Mouse (Mus musculus) myocyte (in vitro differentiated cells): ENCODE measurements around the gene Nek11. TPM values are rescaled to one million over a fixed set of nuclear protein-coding genes. Genes with fewer than 3 reads are reported as not detected.

ENCODE experiments used
- H3K27me3 ChIP-seq: one replicate; pipeline ENCODE4 v1.6.1; 2011; ENCODE audit not compliant: control insufficient read depth, insufficient read depth, insufficient read length
- H3K36me3 ChIP-seq: one replicate; pipeline ENCODE4 v1.6.1; 2011; ENCODE audit not compliant: control insufficient read depth, insufficient read depth
- H3K4me2 ChIP-seq: one replicate; pipeline ENCODE4 v1.6.1; 2011; ENCODE audit warnings: low read depth, control low read depth
- H3K4me3 ChIP-seq: one replicate; pipeline ENCODE4 v1.5.1; 2011; ENCODE audit warnings: mild to moderate bottlenecking, control low read depth, moderate library complexity
- H3K79me2 ChIP-seq: one replicate; pipeline ENCODE4 v1.6.1; 2011; ENCODE audit not compliant: control insufficient read depth, insufficient read depth
- H3ac ChIP-seq: one replicate; pipeline ENCODE4 v1.6.1; 2011; ENCODE audit not compliant: control insufficient read depth, insufficient read length
- CEBPB ChIP-seq: IDR thresholded peaks from 2 replicates; pipeline ENCODE4 v1.6.1; 2011; ENCODE audit warnings: mild to moderate bottlenecking, moderate library complexity; ENCODE audit not compliant: poor library complexity, insufficient read depth, severe bottlenecking
- E2F4 ChIP-seq: IDR thresholded peaks from one replicate; pipeline ENCODE4 v1.6.1; 2011; ENCODE audit warnings: mild to moderate bottlenecking, control low read depth, moderate library complexity; ENCODE audit not compliant: insufficient read depth
- MAX ChIP-seq: IDR thresholded peaks from one replicate; pipeline ENCODE4 v1.6.1; 2011; ENCODE audit warnings: low read depth, mild to moderate bottlenecking, control low read depth
- MYOD1 ChIP-seq, 3 experiments: IDR thresholded peaks; one replicate each; pipeline ENCODE4 v1.6.1; 2011; ENCODE audit warnings: control low read depth in 2 of 3, low read depth in 2 of 3, mild to moderate bottlenecking in 2 of 3, moderate library complexity in 1 of 3; ENCODE audit not compliant: insufficient read length in 2 of 3, control insufficient read depth in 1 of 3
- MYOG ChIP-seq, 3 experiments: IDR thresholded peaks; one replicate each; pipeline ENCODE4 v1.6.1; 2011; ENCODE audit warnings: control low read depth in 2 of 3, low read depth in 2 of 3, mild to moderate bottlenecking in 2 of 3; ENCODE audit not compliant: insufficient read length in 2 of 3, control insufficient read depth in 1 of 3, insufficient read depth in 1 of 3
- POLR2A ChIP-seq: IDR thresholded peaks from one replicate; pipeline ENCODE4 v1.6.1; 2011; ENCODE audit warnings: low read depth, mild to moderate bottlenecking, control low read depth, moderate library complexity; ENCODE audit not compliant: insufficient read length
- POLR2AphosphoS2 ChIP-seq: IDR thresholded peaks from one replicate; pipeline ENCODE4 v1.6.1; 2011; ENCODE audit warnings: low read depth, control low read depth; ENCODE audit not compliant: insufficient read length
- REST ChIP-seq: IDR thresholded peaks from one replicate; pipeline ENCODE4 v1.6.1; 2011; ENCODE audit warnings: mild to moderate bottlenecking, control low read depth, moderate library complexity; ENCODE audit not compliant: insufficient read depth, insufficient read length
- SRF ChIP-seq: IDR thresholded peaks from one replicate; pipeline ENCODE4 v1.6.1; 2011; ENCODE audit warnings: low read depth; ENCODE audit not compliant: control insufficient read depth, insufficient read length
- TCF12 ChIP-seq: IDR thresholded peaks from one replicate; pipeline ENCODE4 v1.6.1; 2011; ENCODE audit warnings: mild to moderate bottlenecking, control low read depth; ENCODE audit not compliant: poor library complexity, insufficient read depth, severe bottlenecking
- TCF3 ChIP-seq: IDR thresholded peaks from one replicate; pipeline ENCODE4 v1.6.1; 2011; ENCODE audit warnings: low read depth, control low read depth; ENCODE audit not compliant: insufficient read length
- USF1 ChIP-seq: IDR thresholded peaks from one replicate; pipeline ENCODE4 v1.6.1; 2011; ENCODE audit warnings: low read depth, mild to moderate bottlenecking, control low read depth, moderate library complexity
- polyA plus RNA-seq: library from polyadenylated mRNA; unstranded; fragments of >200 nt; fragmentation: generic; extraction: Trizol; gene quantifications from one replicate; pipeline ENCODE4 v1.2.1, GENCODE M21; 2012; ENCODE audit warnings: missing spikeins

The Nek11 gene
- polyA plus RNA-seq, 1 experiment: 0.05 TPM

- no peak overlapping the region for H3K4me2 ChIP-seq
- no peaks in the 10 kb centered on the region for H3K36me3 ChIP-seq
- no peaks in the 10 kb centered on the region for H3K79me2 ChIP-seq
- H3K27me3 ChIP-seq: no peaks in the 10 kb centered on the region
- H3ac ChIP-seq: no peak overlapping the region
- no peak for TF ChIP-seq MYOD1 (IDR thresholded peaks at IDR 0.05; ENCODE audit: control insufficient read depth in 1 of 3, insufficient read length in 2 of 3, low read depth in 2 of 3)
- no peak for TF ChIP-seq POLR2AphosphoS2
- no peak for TF ChIP-seq MAX
- no peak for TF ChIP-seq REST
- TF ChIP-seq MYOG (IDR thresholded peaks at IDR 0.05; ENCODE audit: control insufficient read depth in 1 of 3, insufficient read depth in 1 of 3, insufficient read length in 2 of 3, low read depth in 2 of 3): no peak
- TF ChIP-seq USF1: no peak
- TF ChIP-seq SRF: no peak
- H3K4me3 ChIP-seq: no peak overlapping the region
Observed at GRCm38 (mm10) chr9:105301396-105301795, 93.9 kb downstream of the Nek11 start.

- H3K36me3 ChIP-seq: no peaks in the 10 kb centered on the region
- no peak for TF ChIP-seq POLR2AphosphoS2
- no peak for TF ChIP-seq TCF3
- TF ChIP-seq POLR2A: no peak
- no peak for TF ChIP-seq USF1
- TF ChIP-seq TCF12: no peak
- TF ChIP-seq MYOD1 (IDR thresholded peaks at IDR 0.05; ENCODE audit: control insufficient read depth in 1 of 3, insufficient read length in 2 of 3, low read depth in 2 of 3): no peak
- no peak for TF ChIP-seq SRF
- no peak for TF ChIP-seq REST
- TF ChIP-seq CEBPB: no peak
- TF ChIP-seq MYOG (IDR thresholded peaks at IDR 0.05; ENCODE audit: control insufficient read depth in 1 of 3, insufficient read depth in 1 of 3, insufficient read length in 2 of 3, low read depth in 2 of 3): no peak
- TF ChIP-seq E2F4: no peak
- TF ChIP-seq MAX: no peak
- no peak overlapping the region for H3K4me3 ChIP-seq
- H3K27me3 ChIP-seq: no peaks in the 10 kb centered on the region
- H3K4me2 ChIP-seq: no peak overlapping the region
- H3K79me2 ChIP-seq: no peaks in the 10 kb centered on the region
- no peak overlapping the region for H3ac ChIP-seq
Observed at GRCm38 (mm10) chr9:105300738-105301325, 94.5 kb downstream of the Nek11 start.

- Histone ChIP-seq H3K4me3 (no peak overlapping the region), H3ac (no peak overlapping the region), H3K27me3 (no peaks in the 10 kb centered on the region), H3K79me2 (no peaks in the 10 kb centered on the region), H3K4me2 (no peak overlapping the region), H3K36me3 (no peaks in the 10 kb centered on the region)
- TF ChIP-seq POLR2A (no peak), TCF12 (no peak), TCF3 (no peak), POLR2AphosphoS2 (no peak), MYOG (IDR thresholded peaks at IDR 0.05; ENCODE audit: control insufficient read depth in 1 of 3, insufficient read depth in 1 of 3, insufficient read length in 2 of 3, low read depth in 2 of 3) (no peak), REST (no peak), CEBPB (no peak), E2F4 (no peak), MYOD1 (IDR thresholded peaks at IDR 0.05; ENCODE audit: control insufficient read depth in 1 of 3, insufficient read length in 2 of 3, low read depth in 2 of 3) (no peak), MAX (no peak), SRF (no peak), USF1 (no peak)
Observed at GRCm38 (mm10) chr9:105284670-105285069, 110.7 kb downstream of the Nek11 start.

- Histone ChIP-seq H3K36me3 (no peaks in the 10 kb centered on the region), H3K4me3 (no peak overlapping the region), H3K4me2 (no peak overlapping the region), H3K27me3 (no peaks in the 10 kb centered on the region), H3ac (no peak overlapping the region), H3K79me2 (no peaks in the 10 kb centered on the region)
- TF ChIP-seq USF1 (no peak), MYOG (IDR thresholded peaks at IDR 0.05; ENCODE audit: control insufficient read depth in 1 of 3, insufficient read depth in 1 of 3, insufficient read length in 2 of 3, low read depth in 2 of 3) (no peak), POLR2A (no peak), MAX (no peak), REST (no peak), SRF (no peak), POLR2AphosphoS2 (no peak), MYOD1 (IDR thresholded peaks at IDR 0.05; ENCODE audit: control insufficient read depth in 1 of 3, insufficient read length in 2 of 3, low read depth in 2 of 3) (no peak), CEBPB (no peak), E2F4 (no peak), TCF3 (no peak), TCF12 (no peak)
Observed at GRCm38 (mm10) chr9:105282725-105283124, 112.6 kb downstream of the Nek11 start.

GRCm38 (mm10) chr9:105274925-105275324 lies 120.4 kb downstream of the Nek11 start:
- no peak overlapping the region for H3K4me2 ChIP-seq
- no peaks in the 10 kb centered on the region for H3K36me3 ChIP-seq
- TF ChIP-seq MYOD1 (IDR thresholded peaks at IDR 0.05; ENCODE audit: control insufficient read depth in 1 of 3, insufficient read length in 2 of 3, low read depth in 2 of 3): no peak
- no peak for TF ChIP-seq SRF
- no peak for TF ChIP-seq MYOG (IDR thresholded peaks at IDR 0.05; ENCODE audit: control insufficient read depth in 1 of 3, insufficient read depth in 1 of 3, insufficient read length in 2 of 3, low read depth in 2 of 3)
- no peak for TF ChIP-seq POLR2AphosphoS2
- TF ChIP-seq TCF12: no peak
- no peak for TF ChIP-seq TCF3
- no peak for TF ChIP-seq MAX
- no peak for TF ChIP-seq USF1
- no peak for TF ChIP-seq E2F4
- TF ChIP-seq CEBPB: no peak
- H3K79me2 ChIP-seq: no peaks in the 10 kb centered on the region
- H3K27me3 ChIP-seq: no peaks in the 10 kb centered on the region
- H3K4me3 ChIP-seq: no peak overlapping the region
- H3ac ChIP-seq: no peak overlapping the region
